Mouse (Mus musculus) intestine, embryonic 15.5 days (tissue): ENCODE measurements around the gene Nhsl1. TPM values are rescaled to one million over a fixed set of nuclear protein-coding genes. Genes with fewer than 3 reads are reported as not detected.

ENCODE experiments used
- ATAC-seq: fragments of 200-750 bp; cut with Nextera tagmentation; 2 replicates; pipeline ENCODE4 v1.8.0; 2017; ENCODE audit warnings: moderate TSS enrichment, moderate library complexity
- H3K27ac ChIP-seq: fragments of 300-500 bp; sonication (generic); 2 replicates; pipeline ENCODE4 v1.5.1; 2015; ENCODE audit warnings: mild to moderate bottlenecking, inconsistent platforms
- H3K27me3 ChIP-seq: fragments of 300-500 bp; sonication (generic); replicated peaks from 2 replicates; pipeline ENCODE4 v1.6.1; 2015; ENCODE audit warnings: inconsistent platforms
- H3K36me3 ChIP-seq: fragments of 300-500 bp; sonication (generic); 2 replicates; pipeline ENCODE4 v1.6.1; 2015; ENCODE audit warnings: inconsistent platforms
- H3K4me1 ChIP-seq: fragments of 300-500 bp; sonication (generic); replicated peaks from 2 replicates; pipeline ENCODE4 v1.6.1; 2015; ENCODE audit warnings: inconsistent platforms
- H3K4me2 ChIP-seq: fragments of 300-500 bp; sonication (generic); replicated peaks from 2 replicates; pipeline ENCODE4 v1.6.1; 2015; ENCODE audit warnings: mild to moderate bottlenecking, inconsistent platforms
- H3K4me3 ChIP-seq: fragments of 300-500 bp; sonication (generic); replicated peaks from 2 replicates; pipeline ENCODE4 v1.5.1; 2015; ENCODE audit warnings: inconsistent platforms
- H3K9ac ChIP-seq: fragments of 300-500 bp; sonication (generic); 2 replicates; pipeline ENCODE4 v1.6.1; 2015; ENCODE audit warnings: inconsistent platforms
- H3K9me3 ChIP-seq: fragments of 300-500 bp; sonication (generic); 2 replicates; pipeline ENCODE4 v1.6.1; 2016; ENCODE audit warnings: inconsistent platforms
- WGBS: fragments of 180-500 bp; shearing (Covaris S2); methylation state at CpG from one replicate; pipeline ENCODE4 v1.1.7; 2015; 5-methylcytosine and 5-hydroxymethylcytosine counted together
- polyA plus RNA-seq: library from polyadenylated mRNA; unstranded; fragments of >200 nt; fragmentation: Nextera tagmentation; extraction: Ambion mirVana; gene quantifications from 2 replicates; pipeline ENCODE4 v1.2.1, GENCODE M21; 2015

Gene Nhsl1
- polyA plus RNA-seq, 1 experiment from 2014 or later, result 10.0 TPM

GRCm38 (mm10) chr10:18508586-18508985, 189.8 kb downstream of the Nhsl1 start:
- no peaks in the 10 kb centered on the region for H3K27me3 ChIP-seq
- H3K4me2 ChIP-seq, result no peak overlapping the region
- peak; percentile 60 for ATAC-seq
- peaks cover 7% of the 10 kb centered on the region; the same call in 1 of the 2 replicates for H3K4me1 ChIP-seq
- no peak overlapping the region for H3K9ac ChIP-seq
- H3K27ac ChIP-seq, result peak overlapping the region; percentile 54
- H3K36me3 ChIP-seq, result no peaks in the 10 kb centered on the region
- 67% methylated on average over 1 of the region's 1 CpGs for WGBS
- H3K4me3 ChIP-seq, result no peak overlapping the region
- no peaks in the 10 kb centered on the region for H3K9me3 ChIP-seq

- Histone ChIP-seq H3K36me3 (no peaks in the 10 kb centered on the region), H3K9me3 (no peaks in the 10 kb centered on the region), H3K4me3 (no peak overlapping the region), H3K4me1 (peaks cover 7% of the 10 kb centered on the region; the same call in 1 of the 2 replicates), H3K27ac (no peak overlapping the region), H3K27me3 (no peaks in the 10 kb centered on the region), H3K4me2 (no peak overlapping the region), H3K9ac (no peak overlapping the region)
- ATAC-seq, result no peak
- WGBS, result 76% methylated on average over 3 of the region's 3 CpGs
Measured at GRCm38 (mm10) chr10:18510663-18511062, 191.9 kb downstream of the Nhsl1 start.

GRCm38 (mm10) chr10:18511496-18511895, 192.7 kb downstream of the Nhsl1 start:
- Histone ChIP-seq H3K27ac (no peak overlapping the region), H3K27me3 (no peaks in the 10 kb centered on the region), H3K36me3 (no peaks in the 10 kb centered on the region), H3K4me1 (peaks cover 7% of the 10 kb centered on the region; the same call in 1 of the 2 replicates), H3K4me3 (no peak overlapping the region), H3K9me3 (no peaks in the 10 kb centered on the region), H3K9ac (no peak overlapping the region), H3K4me2 (no peak overlapping the region)
- 87% methylated on average over 11 of the region's 11 CpGs for WGBS
- no peak for ATAC-seq

DNA sequence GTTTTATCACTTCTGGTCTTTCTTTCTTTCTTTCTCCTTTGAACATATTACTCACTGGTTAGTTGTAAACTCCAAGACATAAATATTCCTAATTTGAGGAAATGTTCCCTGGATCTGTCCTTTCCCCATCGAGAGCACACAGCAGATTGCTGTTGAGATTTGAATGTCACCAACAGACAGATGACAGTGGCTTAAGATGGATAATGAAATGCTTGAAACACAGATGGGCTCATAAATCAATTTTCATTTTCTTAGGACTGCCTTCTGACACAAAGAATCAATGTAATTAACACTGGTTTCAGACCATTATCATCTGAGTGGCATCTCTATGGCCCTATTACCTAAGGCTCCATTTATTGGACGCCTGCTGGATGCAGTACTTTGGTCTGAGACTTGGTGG, 203.8 kb downstream of the Nhsl1 start:
- Histone ChIP-seq H3K27ac (no peak overlapping the region), H3K4me1 (0 out of 2 replicates have a peak, but pooled peaks cover 7% of the 10 kb centered on the region), H3K27me3 (no peaks in the 10 kb centered on the region), H3K36me3 (peaks cover 8% of the 10 kb centered on the region; the same call in 1 of the 2 replicates), H3K9me3 (no peaks in the 10 kb centered on the region), H3K4me2 (no peak overlapping the region), H3K9ac (no peak overlapping the region), H3K4me3 (no peak overlapping the region)
- no peak for ATAC-seq
- 68% methylated on average over 2 of the region's 2 CpGs for WGBS

- no peak overlapping the region for H3K27ac ChIP-seq
- peaks cover 8% of the 10 kb centered on the region; the same call in 1 of the 2 replicates for H3K36me3 ChIP-seq
- no peak overlapping the region for H3K9ac ChIP-seq
- no peaks in the 10 kb centered on the region for H3K27me3 ChIP-seq
- H3K4me1 ChIP-seq, result 0 out of 2 replicates have a peak, but pooled peaks cover 7% of the 10 kb centered on the region
- no peaks in the 10 kb centered on the region for H3K9me3 ChIP-seq
- H3K4me2 ChIP-seq, result no peak overlapping the region
- H3K4me3 ChIP-seq, result no peak overlapping the region
- WGBS, result 88% methylated on average over 15 of the region's 15 CpGs
- ATAC-seq, result no peak
Measured at GRCm38 (mm10) chr10:18525311-18525710, 206.5 kb downstream of the Nhsl1 start.

DNA sequence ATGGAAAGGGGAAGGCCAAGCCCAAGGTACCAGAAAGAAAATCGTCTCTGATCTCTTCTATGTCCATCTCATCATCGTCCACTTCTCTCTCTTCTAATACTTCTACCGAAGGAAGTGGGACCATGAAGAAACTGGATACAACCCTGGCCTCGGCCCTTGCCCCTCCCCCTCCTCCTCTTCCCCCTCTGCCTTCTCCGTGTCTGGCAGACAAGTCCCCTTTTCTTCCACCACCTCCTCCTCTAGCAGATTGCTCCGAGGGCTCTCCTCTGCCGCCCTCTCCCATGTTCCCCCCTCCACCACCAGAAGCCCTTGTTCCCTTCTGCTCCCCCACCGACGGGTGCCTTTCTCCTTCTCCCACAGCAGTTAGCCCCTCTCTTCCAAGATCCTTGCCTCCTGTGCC, 206.9 kb downstream of the Nhsl1 start:
- peak; percentile 39; the same call in 1 of the 2 replicates for ATAC-seq
- H3K27ac ChIP-seq, result no peak overlapping the region

GRCm38 (mm10) chr10:18526184-18526850, 207.5 kb downstream of the Nhsl1 start:
- H3K4me3 ChIP-seq, result no peak overlapping the region
- WGBS, result 80% methylated on average over 22 of the region's 22 CpGs
- H3K36me3 ChIP-seq, result peaks cover 10% of the 10 kb centered on the region
- no peak overlapping the region for H3K27ac ChIP-seq
- H3K27me3 ChIP-seq, result no peaks in the 10 kb centered on the region
- 0 out of 2 replicates have a peak, but pooled peaks have one; percentile 45 for ATAC-seq
- 0 out of 2 replicates have a peak, but pooled peaks cover 7% of the 10 kb centered on the region for H3K4me1 ChIP-seq
- no peak overlapping the region for H3K4me2 ChIP-seq
- H3K9ac ChIP-seq, result no peak overlapping the region
- no peaks in the 10 kb centered on the region for H3K9me3 ChIP-seq

More for the DNA sequence above, 206.9 kb downstream of the Nhsl1 start:
- H3K4me3 ChIP-seq, result no peak overlapping the region
- 56% methylated on average over 9 of the region's 9 CpGs for WGBS
- H3K9ac ChIP-seq, result no peak overlapping the region
- H3K4me1 ChIP-seq, result 0 out of 2 replicates have a peak, but pooled peaks cover 7% of the 10 kb centered on the region
- H3K9me3 ChIP-seq, result no peaks in the 10 kb centered on the region
- H3K4me2 ChIP-seq, result no peak overlapping the region
- no peaks in the 10 kb centered on the region for H3K27me3 ChIP-seq
- H3K36me3 ChIP-seq, result peaks cover 8% of the 10 kb centered on the region; the same call in 1 of the 2 replicates

- Histone ChIP-seq H3K4me2 (no peak overlapping the region), H3K4me1 (0 out of 2 replicates have a peak, but pooled peaks cover 7% of the 10 kb centered on the region), H3K9ac (no peak overlapping the region), H3K27me3 (no peaks in the 10 kb centered on the region), H3K4me3 (no peak overlapping the region), H3K27ac (no peak overlapping the region), H3K36me3 (peaks cover 17% of the 10 kb centered on the region), H3K9me3 (no peaks in the 10 kb centered on the region)
- 0 out of 2 replicates have a peak, but pooled peaks have one; percentile 13 for ATAC-seq
- WGBS, result 67% methylated on average over 20 of the region's 20 CpGs
Measured at GRCm38 (mm10) chr10:18526851-18527675, 208.3 kb downstream of the Nhsl1 start.

DNA sequence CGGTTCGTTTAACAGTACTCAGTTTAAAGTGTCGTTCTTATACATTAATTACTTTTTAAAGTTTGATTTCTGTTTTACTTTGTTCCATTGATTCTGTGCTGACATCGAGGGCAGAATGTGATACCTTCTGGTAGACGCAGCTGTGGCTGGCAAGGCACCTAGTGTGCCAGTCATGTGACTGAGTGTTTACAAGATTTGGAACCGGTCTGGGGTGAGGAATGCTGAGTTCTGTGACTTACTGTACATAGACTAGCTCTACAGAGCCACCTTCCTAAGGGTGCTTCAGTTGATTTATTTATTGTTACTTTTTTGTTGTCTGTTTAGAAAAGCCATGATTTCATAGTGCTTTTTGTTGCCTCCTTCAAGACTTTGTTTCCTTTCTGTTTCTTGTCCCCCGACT, 209.0 kb downstream of the Nhsl1 start:
- Histone ChIP-seq H3K4me2 (no peak overlapping the region), H3K9ac (no peak overlapping the region), H3K36me3 (peaks cover 17% of the 10 kb centered on the region), H3K27ac (no peak overlapping the region), H3K4me3 (no peak overlapping the region), H3K27me3 (no peaks in the 10 kb centered on the region), H3K4me1 (0 out of 2 replicates have a peak, but pooled peaks cover 7% of the 10 kb centered on the region), H3K9me3 (no peaks in the 10 kb centered on the region)
- 63% methylated on average over 7 of the region's 7 CpGs for WGBS
- ATAC-seq, result no peak

- H3K36me3 ChIP-seq, result peaks cover 17% of the 10 kb centered on the region
- WGBS, result 49% methylated on average over 5 of the region's 5 CpGs
Measured at GRCm38 (mm10) chr10:18528475-18528874, 209.7 kb downstream of the Nhsl1 start.

GRCm38 (mm10) chr10:18529177-18529576, 210.4 kb downstream of the Nhsl1 start:
- 78% methylated on average over 4 of the region's 4 CpGs for WGBS
- no peak for ATAC-seq
- 0 out of 2 replicates have a peak, but pooled peaks cover 7% of the 10 kb centered on the region for H3K4me1 ChIP-seq
- H3K27ac ChIP-seq, result no peak overlapping the region
- H3K9me3 ChIP-seq, result no peaks in the 10 kb centered on the region
- no peaks in the 10 kb centered on the region for H3K27me3 ChIP-seq
- no peak overlapping the region for H3K4me2 ChIP-seq
- H3K4me3 ChIP-seq, result no peak overlapping the region
- H3K9ac ChIP-seq, result no peak overlapping the region
- peaks cover 17% of the 10 kb centered on the region for H3K36me3 ChIP-seq

More at GRCm38 (mm10) chr10:18528475-18528874, 209.7 kb downstream of the Nhsl1 start:
- no peak overlapping the region for H3K27ac ChIP-seq
- H3K4me1 ChIP-seq, result 0 out of 2 replicates have a peak, but pooled peaks cover 7% of the 10 kb centered on the region
- H3K4me2 ChIP-seq, result no peak overlapping the region
- H3K9ac ChIP-seq, result no peak overlapping the region
- H3K4me3 ChIP-seq, result no peak overlapping the region
- no peak for ATAC-seq
- no peaks in the 10 kb centered on the region for H3K27me3 ChIP-seq
- H3K9me3 ChIP-seq, result no peaks in the 10 kb centered on the region

DNA sequence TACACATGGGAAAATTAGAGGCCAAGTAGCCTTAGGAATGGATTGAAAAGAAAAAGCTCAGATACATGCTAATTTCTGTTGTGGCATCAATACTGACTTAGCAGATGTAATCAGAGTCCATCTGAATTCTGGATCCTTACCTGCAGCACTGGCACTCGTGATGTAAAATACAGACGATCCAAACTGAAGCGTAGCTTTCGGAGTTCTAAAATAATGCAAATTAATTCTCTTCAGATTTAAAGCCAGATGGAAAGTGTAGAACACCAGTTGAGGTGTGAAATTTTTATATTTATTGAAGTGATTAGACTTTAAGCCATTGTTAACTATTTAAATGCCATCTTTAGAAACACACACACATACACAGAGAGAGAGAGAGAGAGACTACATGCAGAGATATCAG, 211.4 kb downstream of the Nhsl1 start:
- no peak for ATAC-seq
- Histone ChIP-seq H3K27me3 (no peaks in the 10 kb centered on the region), H3K4me3 (no peak overlapping the region), H3K4me2 (no peak overlapping the region), H3K36me3 (peaks cover 11% of the 10 kb centered on the region), H3K9me3 (no peaks in the 10 kb centered on the region), H3K4me1 (0 out of 2 replicates have a peak, but pooled peaks cover 7% of the 10 kb centered on the region), H3K9ac (no peak overlapping the region), H3K27ac (no peak overlapping the region)
- WGBS, result 94% methylated on average over 4 of the region's 4 CpGs
